Mouse (Mus musculus): Measurements from ENCODE around the gene Ralgps1. TPM values are rescaled to one million over a fixed set of nuclear protein-coding genes. Genes with fewer than 3 reads are reported as not detected.

Ralgps1 gene
- polyA plus RNA-seq, 1 experiment, result 20.4 TPM

DNA sequence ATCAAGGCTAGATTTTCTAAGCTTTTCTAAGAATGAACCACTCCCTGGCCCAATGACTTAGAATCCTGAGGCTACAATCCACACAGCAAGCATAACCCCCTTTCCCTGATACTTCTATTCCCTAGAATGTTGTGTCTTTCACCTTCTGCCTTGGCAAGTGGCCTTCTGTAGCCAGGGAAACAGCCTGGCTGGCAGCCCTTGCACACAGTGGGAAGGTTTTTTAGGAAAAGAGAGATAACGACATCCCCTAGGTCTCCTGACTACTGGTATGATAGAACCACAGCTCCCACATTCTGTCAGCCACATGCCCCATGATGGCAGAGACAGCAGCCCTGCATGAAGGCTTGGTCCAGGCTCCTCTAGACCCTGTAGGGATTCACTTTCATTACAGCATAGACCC is 99.8 kb downstream of the Ralgps1 start:
- Histone ChIP-seq H3K27me3 (ENCODE audit: control insufficient read depth, insufficient read depth, low read length) (no peaks in the 10 kb centered on the region), H3K36me3 (ENCODE audit: control insufficient read depth, insufficient read depth, low read length) (no peaks in the 10 kb centered on the region), H3K4me3 (ENCODE audit: control insufficient read depth, insufficient read depth, low read length) (no peak overlapping the region), H3K4me1 (replicated peaks; ENCODE audit: control insufficient read depth, insufficient read depth, low read length) (no peaks in the 10 kb centered on the region), H3K27ac (ENCODE audit: control insufficient read depth, insufficient read depth, low read length) (no peak overlapping the region)
- no peak for TF ChIP-seq POLR2A (IDR thresholded peaks at IDR 0.05; ENCODE audit: control insufficient read depth, extremely low read depth, insufficient read depth, low read length, poor library complexity)
- no peak for TF ChIP-seq CTCF (IDR thresholded peaks at IDR 0.05; ENCODE audit: borderline replicate concordance, control insufficient read depth, extremely low read depth, insufficient read depth, low read length, poor library complexity)
- 100% methylated on average over 1 of the region's 1 CpGs for WGBS
- no peak for DNase-seq

- no peak for DNase-seq
- no peaks in the 10 kb centered on the region for H3K27me3 ChIP-seq (ENCODE audit: control insufficient read depth, insufficient read depth, low read length)
- TF ChIP-seq POLR2A (IDR thresholded peaks at IDR 0.05; ENCODE audit: control insufficient read depth, extremely low read depth, insufficient read depth, low read length, poor library complexity) (no peak), CTCF (IDR thresholded peaks at IDR 0.05; ENCODE audit: borderline replicate concordance, control insufficient read depth, extremely low read depth, insufficient read depth, low read length, poor library complexity) (no peak)
- H3K27ac ChIP-seq (ENCODE audit: control insufficient read depth, insufficient read depth, low read length), result no peak overlapping the region
- H3K4me3 ChIP-seq (ENCODE audit: control insufficient read depth, insufficient read depth, low read length), result no peak overlapping the region
- H3K36me3 ChIP-seq (ENCODE audit: control insufficient read depth, insufficient read depth, low read length), result no peaks in the 10 kb centered on the region
- H3K4me1 ChIP-seq (replicated peaks; ENCODE audit: control insufficient read depth, insufficient read depth, low read length), result no peaks in the 10 kb centered on the region
- WGBS, result 95% methylated on average over 2 of the region's 2 CpGs
Observed at GRCm38 (mm10) chr2:33270569-33270968, 100.7 kb downstream of the Ralgps1 start.

- H3K27me3 ChIP-seq (ENCODE audit: control insufficient read depth, insufficient read depth, low read length), result no peaks in the 10 kb centered on the region
- H3K4me1 ChIP-seq (replicated peaks; ENCODE audit: control insufficient read depth, insufficient read depth, low read length), result no peaks in the 10 kb centered on the region
- TF ChIP-seq CTCF (IDR thresholded peaks at IDR 0.05; ENCODE audit: borderline replicate concordance, control insufficient read depth, extremely low read depth, insufficient read depth, low read length, poor library complexity) (no peak), POLR2A (IDR thresholded peaks at IDR 0.05; ENCODE audit: control insufficient read depth, extremely low read depth, insufficient read depth, low read length, poor library complexity) (no peak)
- no peak for DNase-seq
- H3K27ac ChIP-seq (ENCODE audit: control insufficient read depth, insufficient read depth, low read length), result no peak overlapping the region
- 96% methylated on average over 2 of the region's 2 CpGs for WGBS
- no peaks in the 10 kb centered on the region for H3K36me3 ChIP-seq (ENCODE audit: control insufficient read depth, insufficient read depth, low read length)
- H3K4me3 ChIP-seq (ENCODE audit: control insufficient read depth, insufficient read depth, low read length), result no peak overlapping the region
Observed at GRCm38 (mm10) chr2:33269132-33269493, 102.2 kb downstream of the Ralgps1 start.

DNA sequence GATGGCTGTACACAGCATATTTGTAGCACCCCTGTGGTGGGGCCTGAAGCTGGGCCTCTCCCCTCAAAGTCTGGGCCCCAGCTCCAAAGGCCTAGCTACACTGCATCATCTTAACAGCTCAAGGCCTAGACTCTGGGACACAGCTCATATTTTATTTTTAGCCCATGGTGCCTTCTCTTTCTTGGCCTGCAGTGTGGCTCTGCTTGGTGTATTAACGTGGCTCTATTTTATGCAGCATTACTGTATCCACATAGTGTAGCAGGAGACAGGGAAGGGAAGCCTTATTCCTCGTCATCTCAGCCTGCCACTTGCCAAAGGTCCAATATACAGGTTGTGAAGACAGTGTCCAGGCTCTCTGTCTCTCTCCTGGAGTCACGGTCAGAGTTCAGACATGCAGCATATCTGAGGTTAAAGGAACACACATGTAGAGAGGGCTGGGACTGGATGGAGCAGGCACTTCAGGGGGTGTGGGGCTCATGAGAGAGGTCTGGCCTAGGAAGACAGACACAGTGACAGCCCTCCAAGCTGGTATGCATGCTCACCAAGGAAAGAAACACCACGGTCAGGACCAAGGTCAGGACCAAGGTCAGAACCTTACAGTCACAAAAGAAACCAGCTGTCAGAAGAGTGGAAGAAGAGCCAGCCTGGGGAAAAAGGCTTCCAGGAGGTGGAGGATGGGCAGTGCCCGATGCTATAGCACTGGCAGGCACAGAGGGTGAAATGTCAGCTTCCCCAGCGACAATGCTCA is 102.7 kb downstream of the Ralgps1 start:
- WGBS, result 95% methylated on average over 6 of the region's 6 CpGs
- no peak for TF ChIP-seq CTCF (IDR thresholded peaks at IDR 0.05; ENCODE audit: borderline replicate concordance, control insufficient read depth, extremely low read depth, insufficient read depth, low read length, poor library complexity)
- TF ChIP-seq POLR2A (IDR thresholded peaks at IDR 0.05; ENCODE audit: control insufficient read depth, extremely low read depth, insufficient read depth, low read length, poor library complexity), result no peak
- no peak overlapping the region for H3K27ac ChIP-seq (ENCODE audit: control insufficient read depth, insufficient read depth, low read length)
- no peaks in the 10 kb centered on the region for H3K36me3 ChIP-seq (ENCODE audit: control insufficient read depth, insufficient read depth, low read length)
- H3K4me3 ChIP-seq (ENCODE audit: control insufficient read depth, insufficient read depth, low read length), result no peak overlapping the region
- H3K27me3 ChIP-seq (ENCODE audit: control insufficient read depth, insufficient read depth, low read length), result no peaks in the 10 kb centered on the region
- no peaks in the 10 kb centered on the region for H3K4me1 ChIP-seq (replicated peaks; ENCODE audit: control insufficient read depth, insufficient read depth, low read length)
- no peak for DNase-seq

DNA sequence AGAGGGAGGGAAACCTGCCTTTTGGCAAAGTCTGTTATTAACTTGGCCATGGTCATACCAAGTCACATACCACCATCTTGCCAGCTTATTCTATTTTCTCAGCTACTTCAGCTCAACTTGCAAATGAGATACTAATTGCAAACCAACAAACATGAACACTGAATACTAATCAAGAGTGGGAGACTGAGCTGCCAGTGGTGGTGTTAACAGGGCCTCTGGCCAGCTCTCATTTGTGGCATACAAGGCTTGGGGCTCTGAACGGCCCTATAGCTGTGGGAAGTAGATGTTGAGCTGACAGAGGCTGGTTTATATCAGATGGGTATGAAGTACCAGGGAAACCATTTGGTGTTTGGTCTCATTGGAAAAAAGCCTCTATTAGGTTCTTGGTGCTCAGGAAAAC is 104.2 kb downstream of the Ralgps1 start:
- Histone ChIP-seq H3K27me3 (ENCODE audit: control insufficient read depth, insufficient read depth, low read length) (no peaks in the 10 kb centered on the region), H3K27ac (ENCODE audit: control insufficient read depth, insufficient read depth, low read length) (no peak overlapping the region), H3K4me3 (ENCODE audit: control insufficient read depth, insufficient read depth, low read length) (no peak overlapping the region), H3K4me1 (replicated peaks; ENCODE audit: control insufficient read depth, insufficient read depth, low read length) (no peaks in the 10 kb centered on the region), H3K36me3 (ENCODE audit: control insufficient read depth, insufficient read depth, low read length) (no peaks in the 10 kb centered on the region)
- 100% methylated on average over 1 of the region's 1 CpGs for WGBS
- no peak for DNase-seq
- no peak for TF ChIP-seq CTCF (IDR thresholded peaks at IDR 0.05; ENCODE audit: borderline replicate concordance, control insufficient read depth, extremely low read depth, insufficient read depth, low read length, poor library complexity)
- TF ChIP-seq POLR2A (IDR thresholded peaks at IDR 0.05; ENCODE audit: control insufficient read depth, extremely low read depth, insufficient read depth, low read length, poor library complexity), result no peak

- H3K4me1 ChIP-seq (replicated peaks; ENCODE audit: control insufficient read depth, insufficient read depth, low read length), result no peaks in the 10 kb centered on the region
- no peak for DNase-seq
- H3K4me3 ChIP-seq (ENCODE audit: control insufficient read depth, insufficient read depth, low read length), result no peak overlapping the region
- no peak for TF ChIP-seq POLR2A (IDR thresholded peaks at IDR 0.05; ENCODE audit: control insufficient read depth, extremely low read depth, insufficient read depth, low read length, poor library complexity)
- TF ChIP-seq CTCF (IDR thresholded peaks at IDR 0.05; ENCODE audit: borderline replicate concordance, control insufficient read depth, extremely low read depth, insufficient read depth, low read length, poor library complexity), result no peak
- no peaks in the 10 kb centered on the region for H3K27me3 ChIP-seq (ENCODE audit: control insufficient read depth, insufficient read depth, low read length)
- 94% methylated on average over 3 of the region's 3 CpGs for WGBS
- H3K36me3 ChIP-seq (ENCODE audit: control insufficient read depth, insufficient read depth, low read length), result no peaks in the 10 kb centered on the region
- no peak overlapping the region for H3K27ac ChIP-seq (ENCODE audit: control insufficient read depth, insufficient read depth, low read length)
Observed at GRCm38 (mm10) chr2:33265793-33266192, 105.5 kb downstream of the Ralgps1 start.

Data from thymus, adult 2 months (tissue).